Mouse (Mus musculus) testis, adult 2 months (tissue): ENCODE results near the gene Dync1li1.

ENCODE experiments used
- CTCF ChIP-seq: fragments of 200-500 bp; IDR thresholded peaks from 2 replicates; pipeline ENCODE4 v1.5.1; 2012; ENCODE audit warnings: low read depth, mild to moderate bottlenecking, inconsistent platforms, low read length, moderate library complexity; ENCODE audit not compliant: control insufficient read depth, insufficient read depth, insufficient replicate concordance
- POLR2A ChIP-seq: fragments of 200-500 bp; IDR thresholded peaks from 2 replicates; pipeline ENCODE4 v1.6.1; 2012; ENCODE audit warnings: low read depth, mild to moderate bottlenecking, inconsistent platforms, low read length, moderate library complexity; ENCODE audit not compliant: control insufficient read depth

DNA sequence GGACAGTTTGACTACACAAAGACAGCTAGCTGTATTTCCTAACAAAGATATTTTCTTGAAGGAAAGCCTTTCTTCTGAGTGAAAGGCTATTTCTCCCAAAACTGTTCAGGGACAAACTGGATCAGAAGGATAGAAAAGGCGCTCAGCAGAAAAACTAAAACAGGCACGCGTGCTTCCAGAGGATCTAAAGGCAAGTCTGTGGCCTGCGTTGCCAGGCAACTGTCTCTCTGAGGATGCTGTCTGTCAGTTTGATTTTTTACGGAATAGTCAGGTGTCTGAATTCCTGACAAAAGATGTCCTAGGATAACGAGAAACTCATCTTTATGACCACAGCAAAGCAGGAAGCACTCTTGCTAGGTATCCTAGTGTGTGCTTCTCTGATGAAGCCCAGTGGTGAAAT lies 28.1 kb upstream of the Dync1li1 start:
- TF ChIP-seq POLR2A (no peak), CTCF (no peak)
